Mouse (Mus musculus) right cerebral cortex, postnatal 14 days (tissue): ENCODE results near the gene Cd300lf.

Source experiments
- DNase-seq: peaks from one replicate; pipeline ENCODE4 v3.0.0; 2022

The Cd300lf gene

GRCm38 (mm10) chr11:115160016-115160797 lies 26.4 kb upstream of the Cd300lf start:
- no peak for DNase-seq

- DNase-seq, result no peak
Observed at GRCm38 (mm10) chr11:115157933-115158719, 24.3 kb upstream of the Cd300lf start.

- DNase-seq, result no peak
Observed at GRCm38 (mm10) chr11:115155053-115155634, 21.4 kb upstream of the Cd300lf start.

GRCm38 (mm10) chr11:115153699-115154292 lies 20.0 kb upstream of the Cd300lf start:
- peak; percentile 76 for DNase-seq

GRCm38 (mm10) chr11:115153088-115153487 lies 19.3 kb upstream of the Cd300lf start:
- DNase-seq, result no peak

- DNase-seq, result no peak
Observed at GRCm38 (mm10) chr11:115151755-115152429, 18.1 kb upstream of the Cd300lf start.

- no peak for DNase-seq
Observed at GRCm38 (mm10) chr11:115150741-115151254, 17.0 kb upstream of the Cd300lf start.

- no peak for DNase-seq
Observed at GRCm38 (mm10) chr11:115147813-115148212, 14.0 kb upstream of the Cd300lf start.

GRCm38 (mm10) chr11:115141970-115142369 lies 8.2 kb upstream of the Cd300lf start:
- no peak for DNase-seq

GRCm38 (mm10) chr11:115138597-115139262 lies 4.9 kb upstream of the Cd300lf start:
- DNase-seq, result no peak

GRCm38 (mm10) chr11:115131768-115132381 lies 1.9 kb downstream of the Cd300lf start:
- no peak for DNase-seq

GRCm38 (mm10) chr11:115129508-115130126 lies 4.2 kb downstream of the Cd300lf start:
- no peak for DNase-seq

GRCm38 (mm10) chr11:115128483-115128882 lies 5.3 kb downstream of the Cd300lf start:
- no peak for DNase-seq

- no peak for DNase-seq
Observed at GRCm38 (mm10) chr11:115119409-115119808, 14.4 kb downstream of the Cd300lf start.

GRCm38 (mm10) chr11:115112196-115112595 lies 21.6 kb downstream of the Cd300lf start:
- DNase-seq, result no peak

GRCm38 (mm10) chr11:115110271-115110670 lies 23.5 kb downstream of the Cd300lf start:
- no peak for DNase-seq

- no peak for DNase-seq
Observed at GRCm38 (mm10) chr11:115108176-115108575, 25.6 kb downstream of the Cd300lf start.

- no peak for DNase-seq
Observed at GRCm38 (mm10) chr11:115107403-115107916, 26.3 kb downstream of the Cd300lf start.

- DNase-seq, result no peak
Observed at GRCm38 (mm10) chr11:115106638-115107037, 27.2 kb downstream of the Cd300lf start.

GRCm38 (mm10) chr11:115104769-115105563 lies 28.8 kb downstream of the Cd300lf start:
- DNase-seq, result no peak
